Mouse (Mus musculus): ENCODE data around the gene Gm2000.
"Not testable (repeated sequence)": the region's sequence is repeated elsewhere in the genome, so short reads cannot be mapped to it uniquely, and the experiment has no call there.

Gene Gm2000

DNA sequence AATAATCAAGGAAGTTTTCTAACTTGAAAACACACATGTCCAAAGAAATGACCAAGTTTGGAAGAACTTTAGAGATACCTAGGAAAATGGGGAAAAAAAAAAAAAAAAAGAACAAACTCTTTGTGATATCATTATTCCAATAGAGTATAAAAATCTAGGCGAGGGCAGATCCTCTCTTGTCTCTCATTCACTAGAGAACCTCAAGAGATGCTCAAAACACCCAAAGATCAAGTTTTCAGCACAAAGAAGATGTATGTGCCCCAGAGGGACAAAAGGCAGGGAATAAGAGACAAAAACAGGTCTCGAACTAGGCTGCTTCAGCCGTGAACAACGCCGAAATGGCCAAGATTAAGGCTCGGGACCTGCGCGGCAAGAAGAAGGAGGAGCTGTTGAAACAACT, at the start of gene Gm2000:
Gene Gm2000 (plus strand): TSS at position 301 of the 400 bp plus-strand sequence.
- no peak for DNase-seq (ENCODE audit: low spot score)

DNA sequence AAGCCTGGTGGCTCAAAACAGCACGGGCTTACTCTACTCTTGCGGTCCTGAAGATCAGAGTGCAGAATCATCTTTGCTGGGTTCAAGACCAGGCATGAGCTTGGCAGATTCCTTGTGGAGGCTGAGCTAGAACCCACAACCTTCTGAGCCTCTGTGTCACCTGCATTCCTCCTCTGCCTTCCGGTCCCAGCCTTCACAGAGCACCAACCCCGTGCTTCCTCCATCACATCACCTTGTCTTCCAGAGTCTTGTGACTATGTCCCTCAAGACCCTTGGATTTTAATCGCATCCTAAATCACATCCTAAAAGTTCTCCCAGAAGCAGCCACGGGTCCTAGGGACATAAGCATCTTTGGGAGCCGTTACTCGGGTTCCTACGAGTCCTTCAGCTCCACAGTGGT, 42.7 kb upstream of the Gm2000 start:
- no peak for DNase-seq (ENCODE audit: low spot score)

DNA sequence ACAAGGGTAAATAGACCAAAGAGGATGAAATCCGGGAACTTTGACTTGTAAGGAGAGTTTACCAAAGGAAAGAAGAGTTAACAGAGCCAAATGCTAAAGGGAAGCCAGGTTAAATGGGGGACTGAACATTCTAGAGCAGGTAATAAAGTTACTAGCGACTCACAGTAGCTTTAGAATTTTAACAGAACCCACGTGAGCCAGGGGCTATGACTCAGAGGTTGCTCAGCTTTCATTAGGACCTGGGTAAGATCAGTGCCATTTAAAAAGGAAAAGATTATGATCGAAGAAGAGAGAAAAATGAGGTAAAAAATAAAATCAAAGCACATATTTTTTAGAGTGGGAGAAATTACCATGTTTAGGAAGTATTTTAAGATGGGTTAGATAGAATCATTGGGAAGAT, 25.0 kb upstream of the Gm2000 start:
- no peak for DNase-seq (ENCODE audit: low spot score)

DNA sequence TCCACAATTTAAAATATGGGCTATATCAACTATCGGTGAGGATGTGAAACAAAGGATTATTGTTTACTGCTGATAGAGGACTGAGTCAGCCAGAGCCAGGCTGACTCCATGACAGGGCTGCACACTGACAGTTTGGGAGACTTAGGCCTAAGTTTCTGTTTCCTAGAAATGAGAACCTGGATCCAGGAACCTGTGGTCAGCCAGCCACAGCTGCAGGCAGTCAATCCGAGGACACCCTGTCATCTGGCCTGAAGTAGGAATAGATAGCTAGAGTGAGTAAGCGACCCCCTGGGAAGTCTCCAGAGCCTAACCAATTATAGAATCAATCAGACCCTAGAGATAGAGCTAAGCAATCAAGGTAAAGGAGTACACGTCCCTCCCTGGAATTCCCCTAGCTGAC, 21.4 kb upstream of the Gm2000 start:
- no peak for DNase-seq (ENCODE audit: low spot score)

DNA sequence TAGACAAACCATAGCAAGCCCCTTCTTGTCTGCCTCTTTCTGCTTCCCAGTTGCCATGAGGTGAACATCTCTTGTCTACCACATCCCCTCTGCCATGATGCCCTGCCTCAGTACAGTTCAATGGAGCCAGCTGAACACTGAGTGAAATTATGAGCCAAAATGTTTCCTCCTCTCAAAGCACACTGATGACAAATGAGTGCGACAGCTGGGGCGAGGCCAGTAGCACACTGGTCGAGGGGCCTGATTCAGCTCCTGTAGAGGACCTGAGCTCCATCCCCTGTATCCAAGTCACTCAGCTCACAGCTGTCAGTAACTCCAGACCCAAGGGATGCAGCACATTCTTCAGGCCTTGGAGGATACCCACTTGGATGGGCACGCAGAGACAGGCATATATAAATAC, 20.2 kb upstream of the Gm2000 start:
- DNase-seq (ENCODE audit: low spot score), result no peak

DNA sequence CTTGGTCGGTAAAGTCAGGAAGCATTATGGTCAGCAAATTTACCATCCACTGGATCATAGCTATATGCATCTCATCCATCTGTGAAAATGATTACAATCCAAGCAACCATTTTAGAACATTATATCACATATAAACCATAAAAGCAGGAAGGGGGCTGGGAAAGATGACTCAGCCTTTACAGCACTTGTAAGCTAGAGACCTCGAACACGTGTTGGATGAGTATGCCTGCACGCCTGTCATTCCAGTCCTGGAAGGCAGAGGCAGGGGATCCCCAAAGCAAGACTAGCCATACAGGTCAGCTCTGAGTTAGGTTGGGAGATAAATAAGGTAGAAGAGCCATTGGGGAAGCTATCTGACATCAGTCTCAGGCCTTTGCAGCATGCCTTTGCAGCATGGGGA, 16.8 kb upstream of the Gm2000 start:
- no peak for DNase-seq (ENCODE audit: low spot score)

DNA sequence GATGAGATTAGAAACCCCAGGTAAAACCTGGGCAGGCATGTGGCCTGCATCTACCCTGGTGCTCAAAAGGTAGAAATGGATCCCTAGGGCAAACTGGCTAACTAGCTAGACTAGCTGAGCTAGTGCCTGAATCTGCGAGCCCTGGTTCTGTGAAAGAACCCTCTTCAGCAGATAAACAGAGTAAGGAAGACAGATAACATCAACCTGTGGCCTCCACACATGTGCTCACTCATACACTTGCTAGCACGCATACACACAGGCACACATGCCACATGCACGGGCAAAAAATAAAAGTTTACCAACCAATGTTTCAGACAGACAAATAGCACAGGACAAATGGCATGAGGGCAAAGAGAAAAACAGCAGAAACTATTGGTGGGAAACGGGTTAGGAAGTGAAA, 15.4 kb upstream of the Gm2000 start:
- DNase-seq (ENCODE audit: low spot score), result no peak

DNA sequence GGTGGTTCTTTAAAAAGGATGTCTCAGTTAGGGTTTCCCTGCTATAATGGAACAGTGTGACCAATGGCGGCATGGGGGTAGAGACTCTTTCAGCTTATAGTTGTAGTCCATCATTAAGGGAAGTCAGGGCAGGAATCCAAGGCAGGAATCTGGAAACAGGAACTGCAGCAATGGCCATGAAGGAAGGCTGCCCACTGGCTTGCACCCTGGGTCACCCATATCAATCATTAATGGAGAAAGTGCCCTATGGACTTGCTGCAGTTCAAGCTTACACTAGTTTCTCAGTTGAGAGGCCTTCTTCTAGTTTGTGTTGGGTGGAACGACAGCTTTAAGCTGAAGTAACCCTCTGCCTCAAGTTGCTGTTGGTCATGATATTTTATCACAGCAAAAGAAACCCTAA, 13.4 kb upstream of the Gm2000 start:
- no peak for DNase-seq (ENCODE audit: low spot score)

DNA sequence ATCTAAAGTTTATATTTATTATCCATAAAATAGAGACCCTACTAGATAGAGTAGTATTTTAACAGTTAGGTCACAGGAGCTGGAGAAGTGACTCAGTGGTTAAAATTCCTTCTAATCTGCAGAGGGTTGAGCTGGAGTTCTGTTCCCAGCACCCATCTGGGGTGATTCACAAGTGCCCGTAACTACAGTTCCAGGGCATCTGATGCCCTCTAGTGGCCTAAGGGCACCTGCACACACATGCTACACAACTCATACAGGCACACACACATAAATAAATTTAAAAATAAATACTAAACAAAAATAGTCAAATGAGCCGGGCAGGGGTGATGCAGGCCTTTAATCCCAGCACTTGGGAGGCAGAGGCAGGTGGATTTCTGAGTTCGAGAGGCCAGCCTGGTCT, 15.4 kb downstream of the Gm2000 start:
- DNase-seq (ENCODE audit: low spot score), result no peak

DNA sequence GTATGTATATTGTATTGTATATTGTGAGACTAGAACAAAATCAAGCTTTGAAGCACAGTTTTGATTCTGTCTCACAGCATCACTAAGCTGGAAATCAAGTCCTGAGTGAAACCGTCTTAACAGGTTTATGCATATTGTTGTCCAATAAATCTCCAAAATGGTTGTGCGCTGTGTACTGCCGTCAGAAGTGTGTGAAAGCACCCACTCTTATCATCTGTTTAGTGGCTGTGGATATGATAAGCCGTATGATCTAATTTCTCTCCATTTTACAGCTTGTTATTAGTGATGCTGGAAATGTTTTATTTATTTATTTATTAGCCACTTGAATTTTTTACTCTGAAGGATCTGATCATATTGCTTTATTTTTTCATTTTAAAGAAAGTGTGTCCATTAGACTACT, 20.4 kb downstream of the Gm2000 start:
- no peak for DNase-seq (ENCODE audit: low spot score)

DNA sequence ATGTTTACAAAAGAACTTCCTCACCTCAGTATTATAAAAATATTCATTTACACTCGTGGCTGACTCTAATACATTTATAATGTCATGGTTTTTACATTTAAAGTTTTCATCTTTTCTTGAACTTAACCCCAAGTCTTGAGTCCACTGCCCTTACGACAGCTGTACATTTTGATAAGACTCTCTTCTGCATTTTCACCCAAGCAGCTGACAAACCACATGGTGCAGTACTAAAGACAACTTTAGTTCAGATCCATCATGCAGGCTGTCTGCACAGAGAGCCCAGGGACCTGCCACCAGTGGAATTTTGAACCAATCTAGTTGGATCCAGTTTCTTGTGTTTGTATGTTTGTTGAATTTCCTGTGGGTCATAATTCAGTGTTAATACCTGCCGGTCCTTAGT, 21.0 kb downstream of the Gm2000 start:
- no peak for DNase-seq (ENCODE audit: low spot score)

DNA sequence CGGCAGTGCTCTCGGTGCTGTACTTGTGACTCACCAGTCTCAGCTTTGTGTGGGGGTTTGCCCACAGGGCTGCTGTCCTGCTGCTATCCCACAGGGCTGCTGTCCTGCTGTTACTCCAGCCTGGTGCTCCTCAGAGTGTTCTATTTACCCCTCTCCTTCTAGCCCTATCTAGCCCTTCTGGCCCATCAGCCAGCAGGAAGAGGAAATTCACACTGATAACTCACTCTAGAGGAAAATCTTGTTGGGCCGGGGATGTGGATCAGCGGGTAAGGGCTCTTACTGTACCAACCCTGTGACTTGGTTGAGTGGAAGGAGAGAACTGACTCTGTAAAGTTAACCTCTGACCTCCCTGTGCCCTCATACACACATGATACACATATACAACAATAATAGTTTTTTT, 27.3 kb downstream of the Gm2000 start:
- no peak for DNase-seq (ENCODE audit: low spot score)

DNA sequence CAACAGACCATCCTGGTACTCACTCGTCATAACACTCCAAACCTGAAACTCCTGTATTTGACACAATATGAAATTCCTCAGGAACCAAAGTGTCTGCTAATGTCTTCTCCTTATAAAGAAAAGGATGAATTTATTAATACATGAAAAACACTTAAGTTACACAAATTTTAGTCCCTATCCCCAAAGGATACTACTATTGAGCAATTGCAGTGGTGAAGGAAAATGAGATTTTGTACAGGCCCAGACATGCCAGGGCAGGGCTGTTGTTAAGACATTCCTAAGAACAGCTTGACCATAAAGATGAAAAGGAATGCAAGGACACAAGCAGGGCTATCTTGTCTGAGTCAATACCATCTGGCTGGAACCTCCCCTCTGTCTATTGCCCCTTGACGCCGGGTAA, 34.3 kb downstream of the Gm2000 start:
- DNase-seq (ENCODE audit: low spot score), result not testable (repeated sequence)

DNA sequence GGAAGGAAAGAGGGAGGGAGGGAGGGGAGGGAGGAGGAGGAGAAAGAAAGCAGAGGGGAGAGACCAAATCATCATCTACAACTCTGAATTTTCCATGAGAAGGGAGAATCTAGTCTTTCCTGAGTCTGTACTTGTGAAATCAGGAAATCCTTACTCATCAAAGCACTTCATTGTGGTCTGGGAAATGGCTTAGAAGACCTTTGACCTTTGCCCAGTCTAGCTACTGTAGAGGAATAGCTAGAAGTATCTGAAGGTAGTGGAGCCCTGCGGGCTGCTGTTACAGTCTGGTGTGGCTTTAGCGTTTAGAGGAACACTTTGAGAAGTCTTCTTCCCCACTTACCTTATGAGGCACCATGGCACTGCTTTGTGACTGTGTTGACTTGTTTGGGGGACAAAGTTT, 36.7 kb downstream of the Gm2000 start:
- DNase-seq (ENCODE audit: low spot score), result peak; percentile 23

DNA sequence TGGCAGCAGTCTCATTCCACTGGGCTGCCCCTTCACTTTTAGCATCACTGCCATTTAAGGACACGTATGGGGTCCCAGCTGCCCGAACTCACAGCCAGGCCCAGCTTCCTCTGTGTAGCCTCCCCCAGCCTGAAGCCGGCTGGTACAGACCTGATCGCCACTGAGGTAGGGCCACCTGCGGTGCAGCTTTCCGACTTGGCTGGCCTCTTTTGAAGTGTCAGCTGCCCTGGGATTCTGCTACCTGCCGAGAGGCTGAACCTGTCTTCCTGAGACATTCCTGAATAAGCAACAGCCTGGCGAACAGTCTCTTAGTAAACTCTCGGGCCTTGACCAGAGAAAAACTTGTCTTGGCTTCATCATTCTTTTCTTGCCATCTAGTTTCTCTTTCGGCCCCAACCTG, 37.4 kb downstream of the Gm2000 start:
- no peak for DNase-seq (ENCODE audit: low spot score)

DNA sequence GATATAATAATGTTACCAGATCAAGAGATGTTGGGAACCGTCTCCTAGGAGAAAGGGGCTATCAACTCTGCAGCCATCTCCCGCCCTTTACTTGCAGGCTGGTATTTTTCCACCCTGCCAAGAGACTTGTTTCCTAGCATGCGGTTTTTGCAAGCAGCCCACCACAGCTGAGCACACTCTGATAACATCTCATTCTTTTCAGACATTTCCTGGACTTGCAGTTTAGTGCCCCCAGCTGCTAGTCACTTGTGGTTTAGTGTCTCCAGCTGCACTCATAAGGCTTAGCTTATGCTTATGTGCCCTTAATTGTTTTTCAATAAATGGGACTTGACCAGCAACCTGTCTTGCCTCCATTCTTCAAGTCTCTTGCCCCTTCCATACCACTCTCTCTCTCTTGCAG, 42.2 kb downstream of the Gm2000 start:
- DNase-seq (ENCODE audit: low spot score), result no peak

DNA sequence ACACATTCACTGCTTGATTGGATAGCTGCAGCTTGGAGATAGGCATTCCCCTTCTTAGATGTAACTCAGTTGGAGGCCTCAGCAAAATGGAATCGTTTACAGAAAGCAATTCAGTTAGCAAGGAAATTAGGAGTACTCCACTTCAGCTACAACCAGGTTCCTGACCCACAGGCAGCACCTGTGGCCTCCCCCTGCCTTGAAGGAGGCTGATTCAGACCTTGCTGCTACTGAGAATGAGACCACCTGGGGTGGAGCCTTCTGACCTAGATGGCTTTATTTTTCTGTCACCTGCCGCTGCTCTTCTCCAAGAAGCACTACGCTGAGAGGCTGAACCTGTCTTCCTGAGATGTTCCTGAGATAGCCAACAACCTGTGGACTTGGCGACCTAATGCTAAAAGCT, 42.7 kb downstream of the Gm2000 start:
- DNase-seq (ENCODE audit: low spot score), result no peak
